In the genomic region with DNA sequence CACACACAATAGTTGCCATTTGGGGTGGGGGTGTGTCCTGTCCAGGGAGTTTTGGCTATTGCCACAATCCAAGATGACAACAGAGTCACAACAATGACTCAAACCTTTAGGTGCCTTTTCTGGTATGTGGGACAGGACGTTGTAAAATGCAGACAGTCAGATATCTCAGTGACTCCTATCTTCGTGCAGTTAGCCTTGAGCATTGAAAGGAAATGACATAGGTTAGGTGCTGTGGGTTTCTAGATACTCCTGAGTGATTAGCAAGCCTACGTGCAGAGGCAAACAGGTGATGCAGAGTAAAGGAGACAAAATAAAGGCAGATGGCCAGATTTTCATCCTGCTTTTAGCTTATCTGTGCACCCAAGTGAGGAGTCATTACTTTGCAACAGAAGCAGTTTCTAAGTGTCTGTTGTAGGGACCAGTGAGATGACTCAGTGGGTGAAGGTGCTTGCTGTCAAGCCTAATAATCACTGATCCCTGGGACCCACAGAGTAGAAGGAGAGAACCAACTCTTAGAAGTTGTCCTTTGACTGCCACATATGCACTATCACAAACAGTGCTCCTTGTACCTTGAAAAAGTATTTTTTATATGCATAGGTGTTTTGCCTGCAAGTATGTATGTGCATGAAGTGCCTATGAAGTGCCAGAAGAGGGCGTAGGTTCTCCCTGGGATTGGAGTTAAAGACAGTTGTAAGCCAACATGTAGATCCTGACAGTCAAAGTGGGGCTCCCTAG, we compare ENCODE assay signal across 13 mouse cellular contexts. TPM values are rescaled to one million over a fixed set of nuclear protein-coding genes. Genes with fewer than 3 reads are reported as not detected.
DNase-seq lines count a peak whose midpoint lies in the region; ATAC-seq lines count a peak whose summit lies in the region.
"Had no signal": no experiment of that assay in that cellular context is flagged by ENCODE, and none has a peak within 500 bp of the region (broad histone marks: within the 10 kb centered on the region; RNA-seq: fewer than 3 reads in every experiment).

No protein-coding gene starts in this region.

- 0 out of 2 replicates have a peak, but pooled peaks have one; percentile 48 for ATAC-seq in monocyte, adult 5-6 weeks (replicated peaks; ENCODE audit: insufficient number of reproducible peaks, low FRiP score, low TSS enrichment, poor library complexity, severe bottlenecking)
- ATAC-seq: forebrain, embryonic 13.5 days had no signal

- peak; percentile 13 for DNase-seq in embryo, embryonic 10 days (ENCODE audit: low spot score)
- no peak for DNase-seq in embryo, embryonic 10.5 days (ENCODE audit: low spot score)
- DNase-seq in 416B (ENCODE audit: low read depth) (peak; percentile 82), R1 (ENCODE audit: low read depth, low spot score) (peak; percentile 6)
- no peak for DNase-seq in layer of hippocampus, postnatal 36 days
- no peak for DNase-seq in cerebellum, postnatal 25 days
- no peak for DNase-seq in right cerebral cortex, postnatal 25 days
- DNase-seq: cerebellum, adult 8-10 months; gastrocnemius, postnatal 25 days; liver, embryonic 13.5 days; right cerebral cortex, postnatal 14 days had no signal

RNA-seq across cellular contexts. Expression of gene Sh3kbp1, which starts 50.7 kb away (rescaled TPM):
- total RNA-seq in monocyte, adult 5-6 weeks (2017) = 169 to 178 TPM (median 177 TPM) in 3 replicates
- 10 to 100 TPM; 37.1 to 39.1 TPM for total RNA-seq in layer of hippocampus, postnatal 36 days (2021)

Comparison
In these comparisons a context has a peak if more than half of its experiments do, and no peak if none do; other contexts are left out.
1. DNase-seq: peak in embryo, embryonic 10 days (single experiment), 416B (single experiment) and R1 (single experiment); none in embryo, embryonic 10.5 days (single experiment), layer of hippocampus, postnatal 36 days (0 of 2), cerebellum, postnatal 25 days (0 of 2) and right cerebral cortex, postnatal 25 days (single experiment).